Mouse (Mus musculus): ENCODE results near the gene Siah1a. TPM values are rescaled to one million over a fixed set of nuclear protein-coding genes. Genes with fewer than 3 reads are reported as not detected.

Gene Siah1a
- polyA plus RNA-seq (2014; fragmentation: Illumina TruSeq; extraction: RNeasy Lipid Tissue Mini Kit (QIAGEN cat#74804)), result 60.1 TPM

GRCm38 (mm10) chr8:86745221-86745934 lies at the start of gene Siah1a, which contains the start of gene Gm10638:
TSS of gene Siah1a (minus strand) at chr8:86745934.
TSS of gene Gm10638 (plus strand) at chr8:86745699.

Other genes with a start within 250 kb of the Siah1a start
- not detected for gene Abcc12, start 165.2 kb downstream of the Siah1a start, polyA plus RNA-seq (2014; fragmentation: Illumina TruSeq; extraction: RNeasy Lipid Tissue Mini Kit (QIAGEN cat#74804))
- gene Lonp2, start 121.9 kb downstream of the Siah1a start, polyA plus RNA-seq (2014; fragmentation: Illumina TruSeq; extraction: RNeasy Lipid Tissue Mini Kit (QIAGEN cat#74804)), result 59.6 TPM
- not detected for gene Gm10638, start 235 bp downstream of the Siah1a start, polyA plus RNA-seq (2014; fragmentation: Illumina TruSeq; extraction: RNeasy Lipid Tissue Mini Kit (QIAGEN cat#74804))
- gene N4bp1, start 139.3 kb upstream of the Siah1a start, polyA plus RNA-seq (2014; fragmentation: Illumina TruSeq; extraction: RNeasy Lipid Tissue Mini Kit (QIAGEN cat#74804)), result 32.5 TPM

All from ovary, adult 10 weeks (tissue).